Mouse (Mus musculus) fat pad, adult 2 months (tissue): Measurements from ENCODE around the gene Rxra.

Experiments
- DNase-seq: peaks from one replicate; pipeline ENCODE4 v3.0.0-alpha.2; 2011; ENCODE audit warnings: low read depth, low spot score; ENCODE audit errors: extremely low read depth

Gene Rxra

GRCm38 (mm10) chr2:27761996-27762340 lies 85.7 kb downstream of the Rxra start:
- no peak for DNase-seq

DNA sequence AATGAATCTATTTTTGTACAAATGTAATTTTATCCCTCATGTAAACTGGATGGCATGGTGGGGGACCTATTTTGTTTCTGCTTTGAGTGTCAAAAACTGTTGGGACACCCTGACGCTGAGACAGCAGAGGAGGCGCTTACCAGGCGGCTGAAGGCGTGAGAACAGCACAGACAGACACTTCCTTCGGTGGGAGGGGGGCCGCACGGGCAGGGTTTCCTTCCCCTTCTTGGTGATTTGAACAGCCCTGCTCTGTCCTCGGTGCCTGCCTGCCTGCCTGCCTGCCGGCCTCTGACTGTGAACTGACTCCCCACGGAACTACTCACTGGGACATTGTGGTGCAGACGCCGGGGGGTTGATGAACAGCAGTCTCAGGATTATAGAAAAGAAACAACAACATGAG lies 86.3 kb downstream of the Rxra start:
- no peak for DNase-seq

- DNase-seq = no peak
These were observed 86.9 kb downstream of the Rxra start for GRCm38 (mm10) chr2:27762920-27763780.

GRCm38 (mm10) chr2:27764256-27764936 lies 88.2 kb downstream of the Rxra start:
- no peak for DNase-seq

DNA sequence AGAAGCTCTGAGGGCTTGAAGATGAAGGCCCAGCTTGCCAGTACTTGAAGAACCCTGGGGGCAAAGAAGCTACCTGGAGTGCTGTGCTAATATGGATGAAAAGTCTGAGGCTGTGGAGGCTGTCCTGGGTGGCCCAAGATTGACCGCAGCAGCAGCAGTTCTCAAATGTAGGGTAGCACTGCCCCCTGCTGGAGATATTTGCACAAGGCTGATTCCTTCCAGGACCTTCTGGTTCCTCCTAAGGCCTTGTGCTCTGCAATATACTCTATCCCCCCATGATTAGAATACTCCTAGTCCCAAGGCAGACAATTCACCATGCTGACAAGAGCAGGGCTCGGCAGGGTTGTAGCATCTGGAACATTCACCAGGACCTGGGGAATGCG lies 88.7 kb downstream of the Rxra start:
- DNase-seq = no peak

GRCm38 (mm10) chr2:27767773-27768172 lies 91.5 kb downstream of the Rxra start:
- no peak for DNase-seq

DNA sequence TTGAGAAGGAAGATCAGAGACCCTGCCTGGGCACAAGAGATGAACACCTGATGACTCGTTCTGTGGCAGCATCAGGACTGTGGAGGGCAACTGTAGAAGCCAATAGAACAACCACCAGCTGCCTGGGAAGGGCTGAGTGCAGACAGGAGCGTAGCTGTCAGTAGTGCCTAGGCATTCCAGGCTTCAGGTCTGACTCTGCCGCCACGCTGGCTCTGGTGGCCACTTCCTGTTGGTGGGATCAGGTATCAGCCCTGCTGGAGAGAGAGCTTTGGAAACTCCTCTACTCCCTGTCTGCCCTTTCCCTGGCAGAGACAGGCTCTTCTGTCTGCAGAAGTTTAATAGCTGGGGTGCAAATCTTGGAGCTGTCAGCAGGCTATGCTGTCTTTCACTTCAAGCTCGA lies 93.5 kb downstream of the Rxra start:
- no peak for DNase-seq

GRCm38 (mm10) chr2:27770205-27770604 lies 94.0 kb downstream of the Rxra start:
- DNase-seq = no peak

- no peak for DNase-seq
These were observed 95.7 kb downstream of the Rxra start for GRCm38 (mm10) chr2:27771936-27772335.

DNA sequence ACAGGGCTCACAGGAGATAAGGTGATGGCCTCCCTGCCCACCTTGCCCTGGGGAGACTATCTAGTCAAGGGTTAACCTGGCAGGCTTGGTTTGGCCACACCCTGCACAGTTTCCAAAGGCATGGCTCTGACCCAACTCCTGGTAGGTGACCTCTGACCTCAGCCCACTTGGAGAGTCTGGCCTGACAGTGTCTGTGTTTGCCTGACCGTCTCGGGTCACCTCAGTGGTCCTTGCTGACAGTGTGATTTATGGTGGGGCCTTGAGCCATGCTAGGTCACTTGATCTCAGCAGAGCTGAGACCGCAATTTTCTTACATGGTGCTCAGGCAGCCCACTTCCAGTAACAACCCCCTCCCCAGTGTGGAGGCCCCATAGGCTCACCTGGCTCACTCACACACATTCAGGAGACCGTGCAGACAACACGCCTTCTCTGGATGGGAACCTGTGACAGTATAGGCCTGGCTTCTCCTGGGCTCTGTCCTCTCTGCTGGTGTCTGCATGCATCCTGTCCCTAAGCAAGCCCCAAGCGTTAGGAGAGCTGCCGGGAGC lies 96.7 kb downstream of the Rxra start:
- DNase-seq = no peak

GRCm38 (mm10) chr2:27773980-27774730 lies 97.9 kb downstream of the Rxra start:
- no peak for DNase-seq

DNA sequence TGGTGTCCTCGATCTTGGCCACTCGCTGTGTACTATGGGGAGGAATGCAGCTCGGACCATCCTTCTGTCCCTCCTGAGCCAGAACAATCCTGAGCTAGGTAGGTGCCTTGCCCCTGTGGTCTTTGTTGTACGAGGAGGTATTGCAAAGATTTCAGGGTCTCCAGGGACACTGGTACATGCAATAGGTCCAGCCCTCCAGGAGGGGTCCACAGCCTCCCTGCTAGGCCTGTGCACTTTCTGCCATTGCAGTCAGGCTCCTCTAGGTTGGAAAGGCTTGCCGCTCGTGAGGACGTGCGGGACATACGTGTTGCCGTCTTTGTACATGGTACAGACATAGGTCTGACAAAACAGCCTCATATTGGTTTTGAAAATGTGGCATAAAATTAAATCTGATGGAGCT lies 98.8 kb downstream of the Rxra start:
- no peak for DNase-seq

GRCm38 (mm10) chr2:27775625-27776024 lies 99.4 kb downstream of the Rxra start:
- no peak for DNase-seq

- DNase-seq = no peak
These were observed 101.5 kb downstream of the Rxra start for GRCm38 (mm10) chr2:27777756-27778155.

- DNase-seq = no peak
These were observed 102.0 kb downstream of the Rxra start for GRCm38 (mm10) chr2:27778289-27778688.

GRCm38 (mm10) chr2:27779291-27779866 lies 103.1 kb downstream of the Rxra start:
- DNase-seq = no peak

GRCm38 (mm10) chr2:27780162-27780561 lies 103.9 kb downstream of the Rxra start:
- DNase-seq = no peak

- no peak for DNase-seq
These were observed 109.1 kb downstream of the Rxra start for GRCm38 (mm10) chr2:27785363-27785762.

DNA sequence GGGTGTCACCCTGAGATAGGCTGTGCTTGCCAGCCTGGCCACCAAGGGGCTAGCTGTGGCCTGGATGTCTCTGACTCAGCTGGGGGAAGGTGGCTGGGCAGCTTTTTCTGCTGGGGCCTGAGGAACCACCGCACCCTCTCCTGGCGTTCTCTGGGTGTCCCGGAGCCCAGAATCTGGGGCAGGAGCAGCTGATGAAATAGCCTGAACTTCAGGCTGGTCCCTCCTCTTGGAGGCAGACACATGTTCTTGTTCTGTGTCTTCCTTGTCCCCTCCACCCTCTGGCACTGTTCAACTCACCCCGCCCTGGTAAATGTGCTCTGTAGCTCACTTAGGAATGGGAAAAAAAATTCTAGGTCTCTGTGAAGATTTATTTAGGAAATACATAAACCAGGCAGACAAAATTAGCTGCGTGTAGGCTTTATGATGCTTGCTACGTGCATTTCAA lies 109.8 kb downstream of the Rxra start:
- no peak for DNase-seq

DNA sequence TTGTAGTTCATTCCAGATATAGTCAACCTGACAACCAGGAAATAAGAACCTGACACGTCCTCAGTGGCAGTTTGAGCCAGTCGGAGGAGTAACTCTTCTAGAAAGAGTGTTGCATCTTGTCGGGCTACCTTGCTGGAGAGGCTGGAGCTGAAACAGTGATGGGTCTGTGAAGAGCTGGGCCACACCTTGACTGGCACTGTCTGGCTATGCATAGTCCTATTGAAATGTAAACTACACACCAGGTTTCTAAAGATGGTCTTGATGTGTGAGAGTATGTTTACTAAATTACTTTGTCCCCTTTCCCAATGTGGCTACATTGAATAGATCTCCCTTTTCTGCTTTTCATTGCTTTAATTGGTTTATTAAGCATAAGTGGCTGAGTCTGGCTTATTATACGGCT lies 115.3 kb downstream of the Rxra start:
- no peak for DNase-seq

GRCm38 (mm10) chr2:27799018-27799417 lies 122.8 kb downstream of the Rxra start:
- DNase-seq = no peak
